Mouse (Mus musculus): Measurements from ENCODE around the gene Gp9.
A peak's percentile ranks its signal among the peaks of the same experiment; 100 is the strongest.

Gene Gp9

GRCm38 (mm10) chr6:87777842-87778241 lies at the start of gene Gp9:
Gp9 (plus strand) TSS chr6:87778072.
- no peak for DNase-seq (ENCODE audit: extremely low spot score, low spot score)

- no peak for DNase-seq (ENCODE audit: extremely low spot score, low spot score)
Measured at GRCm38 (mm10) chr6:87728102-87728501, 49.8 kb upstream of the Gp9 start.

GRCm38 (mm10) chr6:87730141-87730540 lies 47.7 kb upstream of the Gp9 start:
- DNase-seq (ENCODE audit: extremely low spot score, low spot score), result no peak

- peak; percentile 83 for DNase-seq (ENCODE audit: extremely low spot score, low spot score)
Measured at GRCm38 (mm10) chr6:87730591-87731462, 47.0 kb upstream of the Gp9 start, which contains the start of gene Efcc1. Efcc1 (plus strand) TSS chr6:87730869.

GRCm38 (mm10) chr6:87731463-87732095 lies 46.3 kb upstream of the Gp9 start:
- peak; percentile 37 for DNase-seq (ENCODE audit: extremely low spot score, low spot score)

- peak; percentile 47 for DNase-seq (ENCODE audit: extremely low spot score, low spot score)
Measured at GRCm38 (mm10) chr6:87732151-87733011, 45.5 kb upstream of the Gp9 start.

- DNase-seq (ENCODE audit: extremely low spot score, low spot score), result no peak
Measured at GRCm38 (mm10) chr6:87733131-87733930, 44.5 kb upstream of the Gp9 start.

GRCm38 (mm10) chr6:87734136-87734535 lies 43.7 kb upstream of the Gp9 start:
- DNase-seq (ENCODE audit: extremely low spot score, low spot score), result no peak

- no peak for DNase-seq (ENCODE audit: extremely low spot score, low spot score)
Measured at GRCm38 (mm10) chr6:87736923-87737322, 40.9 kb upstream of the Gp9 start.

- DNase-seq (ENCODE audit: extremely low spot score, low spot score), result peak; percentile 72
Measured at GRCm38 (mm10) chr6:87737921-87738626, 39.8 kb upstream of the Gp9 start.

- DNase-seq (ENCODE audit: extremely low spot score, low spot score), result no peak
Measured at GRCm38 (mm10) chr6:87739898-87740297, 38.0 kb upstream of the Gp9 start.

- no peak for DNase-seq (ENCODE audit: extremely low spot score, low spot score)
Measured at GRCm38 (mm10) chr6:87740496-87740895, 37.4 kb upstream of the Gp9 start.

GRCm38 (mm10) chr6:87741978-87742377 lies 35.9 kb upstream of the Gp9 start:
- DNase-seq (ENCODE audit: extremely low spot score, low spot score), result no peak

- DNase-seq (ENCODE audit: extremely low spot score, low spot score), result no peak
Measured at GRCm38 (mm10) chr6:87742804-87743203, 35.1 kb upstream of the Gp9 start.

GRCm38 (mm10) chr6:87743281-87743680 lies 34.6 kb upstream of the Gp9 start:
- no peak for DNase-seq (ENCODE audit: extremely low spot score, low spot score)

GRCm38 (mm10) chr6:87744632-87745031 lies 33.2 kb upstream of the Gp9 start:
- DNase-seq (ENCODE audit: extremely low spot score, low spot score), result no peak

GRCm38 (mm10) chr6:87745301-87745700 lies 32.6 kb upstream of the Gp9 start:
- DNase-seq (ENCODE audit: extremely low spot score, low spot score), result no peak

GRCm38 (mm10) chr6:87746059-87746458 lies 31.8 kb upstream of the Gp9 start:
- no peak for DNase-seq (ENCODE audit: extremely low spot score, low spot score)

GRCm38 (mm10) chr6:87746849-87747248 lies 31.0 kb upstream of the Gp9 start:
- no peak for DNase-seq (ENCODE audit: extremely low spot score, low spot score)

GRCm38 (mm10) chr6:87748078-87748477 lies 29.8 kb upstream of the Gp9 start:
- DNase-seq (ENCODE audit: extremely low spot score, low spot score), result no peak

Data from neural tube, embryonic 10.5 days (tissue).